Mouse (Mus musculus) midbrain, postnatal 0 days (tissue): ENCODE data around the gene Vasn. TPM values are rescaled to one million over a fixed set of nuclear protein-coding genes. Genes with fewer than 3 reads are reported as not detected.

Source experiments
- ATAC-seq: fragments of 200-750 bp; cut with Nextera tagmentation; 2 replicates; pipeline ENCODE4 v1.8.0; 2017; ENCODE audit warnings: moderate number of reproducible peaks, mild to moderate bottlenecking, moderate TSS enrichment, moderate library complexity; ENCODE audit not compliant: low FRiP score
- DNase-seq: peaks from one replicate; pipeline ENCODE4 v3.0.0-alpha.2; 2015; ENCODE audit warnings: low spot score
- H3K27ac ChIP-seq: fragments of 300-500 bp; sonication (generic); 2 replicates; pipeline ENCODE4 v1.5.1; 2014; ENCODE audit warnings: low read depth, mild to moderate bottlenecking, low read length, mixed read lengths
- H3K27me3 ChIP-seq: fragments of 300-500 bp; sonication (generic); 2 replicates; pipeline ENCODE4 v1.6.1; 2014; ENCODE audit warnings: low read length, control low read depth, mixed read lengths; ENCODE audit not compliant: insufficient read depth
- H3K36me3 ChIP-seq: fragments of 300-500 bp; sonication (generic); 2 replicates; pipeline ENCODE4 v1.6.1; 2014; ENCODE audit warnings: low read length, control low read depth, mixed read lengths; ENCODE audit not compliant: insufficient read depth
- H3K4me1 ChIP-seq: fragments of 300-500 bp; sonication (generic); 2 replicates; pipeline ENCODE4 v1.6.1; 2014; ENCODE audit warnings: mild to moderate bottlenecking, control low read depth, antibody characterized with exemption, low read length, mixed read lengths; ENCODE audit not compliant: insufficient read depth
- H3K4me2 ChIP-seq: fragments of 300-500 bp; sonication (generic); 2 replicates; pipeline ENCODE4 v1.6.1; 2014; ENCODE audit warnings: low read depth, mild to moderate bottlenecking, low read length, mixed read lengths; ENCODE audit not compliant: poor library complexity, severe bottlenecking
- H3K4me3 ChIP-seq: fragments of 300-500 bp; sonication (generic); 2 replicates; pipeline ENCODE4 v1.5.1; 2014; ENCODE audit warnings: low read depth, mild to moderate bottlenecking, low read length, moderate library complexity
- H3K9ac ChIP-seq: fragments of 300-500 bp; sonication (generic); replicated peaks from 2 replicates; pipeline ENCODE4 v1.6.1; 2014; ENCODE audit warnings: mild to moderate bottlenecking, low read length, moderate library complexity, mixed read lengths; ENCODE audit not compliant: poor library complexity, severe bottlenecking
- H3K9me3 ChIP-seq: fragments of 300-500 bp; sonication (generic); 2 replicates; pipeline ENCODE4 v1.6.1; 2016; ENCODE audit warnings: low read length, control low read depth
- CTCF ChIP-seq: IDR thresholded peaks from 2 replicates; pipeline ENCODE4 v1.5.1; 2016; ENCODE audit warnings: antibody characterized with exemption, mild to moderate bottlenecking
- WGBS: fragments of 180-500 bp; shearing (Covaris S2); extraction: QIAGEN DNeasy Blood & Tissue Kit; methylation state at CpG from one replicate; pipeline ENCODE4 v1.1.7; 2014; 5-methylcytosine and 5-hydroxymethylcytosine counted together
- polyA plus RNA-seq: library from polyadenylated mRNA; unstranded; fragments of >200 nt; fragmentation: Nextera tagmentation; extraction: Ambion mirVana; gene quantifications from 2 replicates; pipeline ENCODE4 v1.2.1, GENCODE M21; 2015
- total RNA-seq: library from RNA; depleted of rRNA; stranded (reverse); fragments of >200 nt; gene quantifications from 2 replicates; pipeline ENCODE4 v1.2.3, GENCODE M21; 2014

Gene Vasn
- total and polyA plus RNA-seq, 2 experiments from 2014 or later = 4.7 to 14.2 TPM

- Histone ChIP-seq H3K27ac (no peak overlapping the region), H3K27me3 (no peaks in the 10 kb centered on the region; the same call in 1 of the 2 replicates), H3K4me2 (0 out of 2 replicates have a peak overlapping the region, but pooled peaks have one; percentile 9), H3K36me3 (peaks cover 4% of the 10 kb centered on the region; the same call in 1 of the 2 replicates), H3K4me1 (0 out of 2 replicates have a peak, but pooled peaks cover 9% of the 10 kb centered on the region), H3K9me3 (no peaks in the 10 kb centered on the region), H3K4me3 (no peak overlapping the region), H3K9ac (no peak overlapping the region)
- WGBS = 45% methylated on average over 13 of the region's 13 CpGs
- no peak for TF ChIP-seq CTCF
- DNase-seq (no peak), ATAC-seq (no peak)
Measured at GRCm38 (mm10) chr16:4642190-4642589, 2.4 kb downstream of the Vasn start.

- no peak for ATAC-seq
- Histone ChIP-seq H3K4me1 (0 out of 2 replicates have a peak, but pooled peaks cover 9% of the 10 kb centered on the region), H3K4me2 (no peak overlapping the region), H3K27me3 (no peaks in the 10 kb centered on the region; the same call in 1 of the 2 replicates), H3K36me3 (peaks cover 4% of the 10 kb centered on the region; the same call in 1 of the 2 replicates), H3K27ac (no peak overlapping the region), H3K9ac (no peak overlapping the region), H3K9me3 (no peaks in the 10 kb centered on the region), H3K4me3 (no peak overlapping the region)
- 88% methylated on average over 6 of the region's 6 CpGs for WGBS
- no peak for DNase-seq
- no peak for TF ChIP-seq CTCF
Measured at GRCm38 (mm10) chr16:4642937-4643336, 3.2 kb downstream of the Vasn start.

- Histone ChIP-seq H3K36me3 (peaks cover 9% of the 10 kb centered on the region), H3K9ac (no peak overlapping the region), H3K27ac (no peak overlapping the region), H3K4me2 (no peak overlapping the region), H3K4me3 (no peak overlapping the region), H3K9me3 (no peaks in the 10 kb centered on the region), H3K27me3 (no peaks in the 10 kb centered on the region; the same call in 1 of the 2 replicates), H3K4me1 (0 out of 2 replicates have a peak, but pooled peaks cover 9% of the 10 kb centered on the region)
- TF ChIP-seq CTCF = no peak
- ATAC-seq (peak; percentile 53), DNase-seq (peak; percentile 86)
- WGBS = 58% methylated on average over 11 of the region's 11 CpGs
Measured at GRCm38 (mm10) chr16:4643670-4644419, 4.1 kb downstream of the Vasn start.

- Histone ChIP-seq H3K4me2 (no peak overlapping the region), H3K9ac (no peak overlapping the region), H3K9me3 (no peaks in the 10 kb centered on the region), H3K4me3 (no peak overlapping the region), H3K27ac (no peak overlapping the region), H3K36me3 (peaks cover 23% of the 10 kb centered on the region), H3K4me1 (no peaks in the 10 kb centered on the region), H3K27me3 (no peaks in the 10 kb centered on the region; the same call in 1 of the 2 replicates)
- ATAC-seq = no peak
- DNase-seq = no peak
- 80% methylated on average over 4 of the region's 4 CpGs for WGBS
- TF ChIP-seq CTCF = no peak
Measured at GRCm38 (mm10) chr16:4645867-4646266, 6.1 kb downstream of the Vasn start.

- Histone ChIP-seq H3K27me3 (no peaks in the 10 kb centered on the region; the same call in 1 of the 2 replicates), H3K36me3 (peaks cover 26% of the 10 kb centered on the region), H3K4me1 (0 out of 2 replicates have a peak, but pooled peaks cover 2% of the 10 kb centered on the region), H3K27ac (no peak overlapping the region), H3K4me2 (no peak overlapping the region), H3K9me3 (no peaks in the 10 kb centered on the region), H3K4me3 (no peak overlapping the region), H3K9ac (no peak overlapping the region)
- TF ChIP-seq CTCF = no peak
- ATAC-seq (no peak), DNase-seq (no peak)
- 75% methylated on average over 4 of the region's 4 CpGs for WGBS
Measured at GRCm38 (mm10) chr16:4646831-4647230, 7.1 kb downstream of the Vasn start.

GRCm38 (mm10) chr16:4647651-4648141 is 8.0 kb downstream of the Vasn start:
- peaks cover 29% of the 10 kb centered on the region for H3K36me3 ChIP-seq
- H3K9me3 ChIP-seq = no peaks in the 10 kb centered on the region
- WGBS = 74% methylated on average over 13 of the region's 13 CpGs
- H3K4me2 ChIP-seq = no peak overlapping the region
- no peak for TF ChIP-seq CTCF
- H3K4me1 ChIP-seq = 0 out of 2 replicates have a peak, but pooled peaks cover 2% of the 10 kb centered on the region
- H3K27me3 ChIP-seq = no peaks in the 10 kb centered on the region; the same call in 1 of the 2 replicates
- H3K4me3 ChIP-seq = no peak overlapping the region
- no peak overlapping the region for H3K27ac ChIP-seq
- H3K9ac ChIP-seq = no peak overlapping the region
- DNase-seq (peak; percentile 48), ATAC-seq (no peak)
